Mouse (Mus musculus) limb, embryonic 10.5 days (tissue): Measurements from ENCODE around the gene Creld1. TPM values are rescaled to one million over a fixed set of nuclear protein-coding genes. Genes with fewer than 3 reads are reported as not detected.

Experiments
- DNase-seq: peaks from one replicate; pipeline ENCODE4 v3.0.0-alpha.2; 2017; ENCODE audit warnings: low spot score
- H3K27ac ChIP-seq: fragments of 300-500 bp; sonication (generic); 2 replicates; pipeline ENCODE4 v1.5.1; 2016; ENCODE audit warnings: mild to moderate bottlenecking
- H3K27me3 ChIP-seq: fragments of 300-500 bp; sonication (generic); 2 replicates; pipeline ENCODE4 v1.6.1; 2016; ENCODE audit warnings: low read depth, mild to moderate bottlenecking; ENCODE audit not compliant: poor library complexity, severe bottlenecking
- H3K36me3 ChIP-seq: fragments of 300-500 bp; sonication (generic); 2 replicates; pipeline ENCODE4 v1.6.1; 2016; ENCODE audit warnings: mild to moderate bottlenecking, moderate library complexity
- H3K4me1 ChIP-seq: fragments of 300-500 bp; sonication (generic); 2 replicates; pipeline ENCODE4 v1.6.1; 2016
- H3K4me3 ChIP-seq: fragments of 300-500 bp; sonication (generic); 2 replicates; pipeline ENCODE4 v1.5.1; 2016; ENCODE audit warnings: mild to moderate bottlenecking, moderate library complexity
- H3K9me3 ChIP-seq: fragments of 300-500 bp; sonication (generic); replicated peaks from 2 replicates; pipeline ENCODE4 v1.6.1; 2016; ENCODE audit warnings: mild to moderate bottlenecking
- WGBS: fragments of 180-500 bp; shearing (Covaris S2); methylation state at CpG from one replicate; pipeline ENCODE4 v1.1.7; 2016; 5-methylcytosine and 5-hydroxymethylcytosine counted together
- polyA plus RNA-seq: library from polyadenylated mRNA; unstranded; fragments of >200 nt; fragmentation: Nextera tagmentation; extraction: Ambion mirVana; gene quantifications from 2 replicates; pipeline ENCODE4 v1.2.1, GENCODE M21; 2016

Gene Creld1
- polyA plus RNA-seq, 1 experiment from 2014 or later = 17.4 TPM

GRCm38 (mm10) chr6:113473715-113474114, 9.4 kb upstream of the Creld1 start:
- Histone ChIP-seq H3K36me3 (no peaks in the 10 kb centered on the region), H3K4me1 (peaks cover 33% of the 10 kb centered on the region), H3K27ac (no peak overlapping the region), H3K9me3 (no peaks in the 10 kb centered on the region), H3K4me3 (no peak overlapping the region), H3K27me3 (peaks cover 53% of the 10 kb centered on the region)
- 87% methylated on average over 6 of the region's 6 CpGs for WGBS
- DNase-seq = no peak

DNA sequence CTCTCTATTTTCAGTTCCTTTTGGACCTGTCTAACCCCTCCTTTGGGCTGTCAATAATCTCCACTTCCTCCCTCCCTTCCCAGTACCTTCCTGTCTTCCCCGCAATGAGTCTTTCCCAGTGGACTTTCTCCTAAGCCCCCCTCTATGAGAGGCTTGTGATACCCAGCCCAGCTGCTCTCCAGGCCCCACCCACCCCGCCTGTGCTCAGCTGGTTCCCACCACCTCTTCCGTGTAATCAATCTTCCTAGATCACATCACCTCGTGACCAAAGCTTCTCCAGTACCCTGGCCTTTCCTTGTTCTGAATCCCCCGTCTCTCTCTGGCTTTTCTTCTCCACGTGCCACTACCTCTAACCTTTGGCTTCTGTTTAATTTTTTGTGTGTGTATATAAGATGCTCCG, 5.7 kb upstream of the Creld1 start:
- 40% methylated on average over 7 of the region's 7 CpGs for WGBS
- H3K27me3 ChIP-seq = peaks cover 53% of the 10 kb centered on the region
- no peak overlapping the region for H3K27ac ChIP-seq
- H3K4me1 ChIP-seq = peaks cover 6% of the 10 kb centered on the region
- no peaks in the 10 kb centered on the region for H3K9me3 ChIP-seq
- no peak for DNase-seq
- H3K4me3 ChIP-seq = no peak overlapping the region
- no peaks in the 10 kb centered on the region for H3K36me3 ChIP-seq

GRCm38 (mm10) chr6:113478906-113479305, 4.2 kb upstream of the Creld1 start:
- WGBS = 85% methylated on average over 10 of the region's 10 CpGs
- H3K27ac ChIP-seq = no peak overlapping the region
- H3K9me3 ChIP-seq = no peaks in the 10 kb centered on the region
- DNase-seq = no peak
- no peaks in the 10 kb centered on the region for H3K36me3 ChIP-seq
- peaks cover 57% of the 10 kb centered on the region for H3K27me3 ChIP-seq
- H3K4me3 ChIP-seq = no peak overlapping the region
- peaks cover 14% of the 10 kb centered on the region for H3K4me1 ChIP-seq

DNA sequence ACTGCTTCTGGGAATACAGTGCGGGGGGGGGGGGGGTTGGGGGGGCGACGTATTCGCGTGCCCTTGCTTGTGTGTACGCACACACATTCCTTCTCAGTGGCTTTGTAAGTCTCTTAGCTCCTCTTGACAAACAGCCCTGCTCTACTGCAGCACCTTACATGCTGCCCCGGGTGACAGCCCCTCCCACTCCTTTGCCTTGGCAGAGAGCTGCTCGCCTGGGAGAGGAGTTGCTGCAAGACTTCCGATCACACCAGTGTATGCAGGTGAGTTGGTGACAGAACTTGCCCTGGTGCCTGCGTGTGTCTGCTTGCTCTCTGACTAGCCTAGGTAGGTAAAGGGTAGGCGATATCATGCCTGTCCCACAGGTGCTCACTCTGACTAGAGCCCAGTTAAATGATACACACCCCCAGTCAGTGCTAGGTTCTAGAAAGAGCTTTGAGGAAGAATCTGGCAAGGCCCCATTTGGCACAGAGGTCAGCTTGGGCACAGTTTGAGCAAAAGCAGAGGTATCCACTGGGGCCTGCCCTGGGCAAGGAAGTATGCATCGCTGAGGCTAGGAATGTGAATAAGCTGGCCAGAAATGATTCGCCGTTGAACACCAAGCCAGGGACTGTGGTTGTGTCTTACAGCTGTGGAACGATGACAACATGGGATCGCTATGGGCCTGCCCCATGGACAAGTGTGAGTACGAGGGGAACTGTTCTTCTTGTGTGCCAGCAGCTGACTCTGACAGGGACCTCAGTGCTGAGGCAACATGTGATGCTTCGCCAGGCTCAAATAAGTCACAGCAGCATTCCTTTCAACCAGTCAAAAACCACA, 2.3 kb upstream of the Creld1 start:
- DNase-seq = no peak
- WGBS = 63% methylated on average over 18 of the region's 18 CpGs
- no peaks in the 10 kb centered on the region for H3K36me3 ChIP-seq
- H3K27ac ChIP-seq = no peak overlapping the region
- H3K27me3 ChIP-seq = peaks cover 58% of the 10 kb centered on the region
- H3K4me1 ChIP-seq = peaks cover 21% of the 10 kb centered on the region
- no peak overlapping the region for H3K4me3 ChIP-seq
- H3K9me3 ChIP-seq = no peaks in the 10 kb centered on the region

DNA sequence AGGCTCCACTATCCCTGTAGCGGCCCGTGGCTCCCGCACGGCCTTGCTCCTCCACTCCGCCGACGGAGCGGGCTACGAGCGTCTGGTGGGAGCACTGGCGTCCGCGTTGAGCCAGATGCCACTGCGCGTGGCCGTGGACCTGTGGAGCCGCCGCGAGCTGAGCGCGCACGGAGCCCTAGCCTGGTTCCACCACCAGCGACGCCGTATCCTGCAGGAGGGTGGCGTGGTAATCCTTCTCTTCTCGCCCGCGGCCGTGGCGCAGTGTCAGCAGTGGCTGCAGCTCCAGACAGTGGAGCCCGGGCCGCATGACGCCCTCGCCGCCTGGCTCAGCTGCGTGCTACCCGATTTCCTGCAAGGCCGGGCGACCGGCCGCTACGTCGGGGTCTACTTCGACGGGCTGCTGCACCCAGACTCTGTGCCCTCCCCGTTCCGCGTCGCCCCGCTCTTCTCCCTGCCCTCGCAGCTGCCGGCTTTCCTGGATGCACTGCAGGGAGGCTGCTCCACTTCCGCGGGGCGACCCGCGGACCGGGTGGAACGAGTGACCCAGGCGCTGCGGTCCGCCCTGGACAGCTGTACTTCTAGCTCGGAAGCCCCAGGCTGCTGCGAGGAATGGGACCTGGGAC, 509 bp upstream of the Creld1 start:
- Histone ChIP-seq H3K27ac (peak overlapping the region; percentile 81), H3K4me1 (peaks cover 32% of the 10 kb centered on the region), H3K36me3 (no peaks in the 10 kb centered on the region), H3K27me3 (peaks cover 48% of the 10 kb centered on the region), H3K9me3 (no peaks in the 10 kb centered on the region), H3K4me3 (peak overlapping the region; percentile 59)
- WGBS = 4% methylated on average over 65 of the region's 65 CpGs
- no peak for DNase-seq

GRCm38 (mm10) chr6:113483729-113484128, 632 bp downstream of the Creld1 start:
- DNase-seq = no peak
- WGBS = 11% methylated on average over 10 of the region's 10 CpGs
- H3K4me1 ChIP-seq = peaks cover 41% of the 10 kb centered on the region
- no peaks in the 10 kb centered on the region for H3K9me3 ChIP-seq
- 0 out of 2 replicates have a peak, but pooled peaks cover 3% of the 10 kb centered on the region for H3K36me3 ChIP-seq
- peaks cover 46% of the 10 kb centered on the region for H3K27me3 ChIP-seq
- peak overlapping the region; percentile 59 for H3K4me3 ChIP-seq
- peak overlapping the region; percentile 81 for H3K27ac ChIP-seq

DNA sequence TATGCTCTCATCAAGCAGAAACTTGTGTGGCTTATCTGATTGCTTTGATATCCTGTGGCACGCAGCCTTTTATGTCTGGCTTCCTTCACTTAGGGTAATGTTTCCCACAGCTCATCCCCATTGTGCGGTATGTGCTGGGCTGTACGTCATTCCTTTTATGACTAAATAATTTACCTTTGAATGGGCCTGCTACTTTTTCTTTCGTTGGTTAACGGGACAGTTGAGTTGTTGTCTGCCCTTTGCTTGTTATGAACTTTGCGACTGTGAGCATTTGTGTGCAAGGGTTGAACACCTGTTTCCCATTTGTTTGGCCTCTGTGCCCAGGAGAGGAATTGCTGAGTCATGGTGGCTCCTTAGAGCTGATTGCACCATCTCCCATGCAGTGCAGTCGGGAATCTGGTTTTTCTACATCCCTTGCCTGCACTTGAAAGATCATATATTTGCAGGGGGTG, 4.1 kb downstream of the Creld1 start:
- no peaks in the 10 kb centered on the region for H3K9me3 ChIP-seq
- peaks cover 17% of the 10 kb centered on the region for H3K27me3 ChIP-seq
- WGBS = 38% methylated on average over 7 of the region's 7 CpGs
- DNase-seq = peak; percentile 52
- no peak overlapping the region for H3K4me3 ChIP-seq
- H3K36me3 ChIP-seq = peaks cover 25% of the 10 kb centered on the region
- H3K4me1 ChIP-seq = peaks cover 41% of the 10 kb centered on the region
- no peak overlapping the region for H3K27ac ChIP-seq

DNA sequence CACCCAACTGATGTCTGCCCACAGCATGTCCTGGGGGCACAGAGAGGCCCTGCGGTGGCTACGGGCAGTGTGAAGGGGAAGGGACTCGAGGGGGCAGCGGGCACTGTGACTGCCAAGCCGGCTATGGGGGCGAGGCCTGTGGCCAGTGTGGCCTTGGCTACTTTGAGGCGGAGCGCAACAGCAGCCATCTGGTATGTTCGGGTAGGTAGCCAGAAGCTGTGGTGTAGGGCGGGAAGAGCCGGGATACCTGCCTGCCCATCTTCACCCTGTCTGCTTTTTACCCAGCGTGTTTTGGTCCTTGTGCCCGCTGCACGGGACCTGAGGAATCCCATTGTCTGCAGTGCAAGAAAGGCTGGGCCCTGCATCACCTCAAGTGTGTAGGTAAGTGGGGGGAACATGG, 6.3 kb downstream of the Creld1 start:
- Histone ChIP-seq H3K27me3 (peaks cover 27% of the 10 kb centered on the region), H3K36me3 (peaks cover 26% of the 10 kb centered on the region), H3K27ac (no peak overlapping the region), H3K9me3 (no peaks in the 10 kb centered on the region), H3K4me3 (no peak overlapping the region), H3K4me1 (peaks cover 26% of the 10 kb centered on the region)
- DNase-seq = no peak
- 93% methylated on average over 14 of the region's 14 CpGs for WGBS

- DNase-seq = no peak
- Histone ChIP-seq H3K27ac (0 out of 2 replicates have a peak overlapping the region, but pooled peaks have one; percentile 10), H3K36me3 (peaks cover 26% of the 10 kb centered on the region), H3K27me3 (peaks cover 56% of the 10 kb centered on the region), H3K4me3 (no peak overlapping the region), H3K9me3 (no peaks in the 10 kb centered on the region), H3K4me1 (peaks cover 32% of the 10 kb centered on the region)
- WGBS = 75% methylated on average over 24 of the region's 24 CpGs
Observed at GRCm38 (mm10) chr6:113492101-113492864, 9.2 kb downstream of the Creld1 start.

- peak; percentile 84 for DNase-seq
- H3K9me3 ChIP-seq = no peaks in the 10 kb centered on the region
- peak overlapping the region; percentile 74 for H3K27ac ChIP-seq
- peak overlapping the region; percentile 52 for H3K4me3 ChIP-seq
- peaks cover 20% of the 10 kb centered on the region for H3K4me1 ChIP-seq
- peaks cover 70% of the 10 kb centered on the region for H3K27me3 ChIP-seq
- 1% methylated on average over 54 of the region's 54 CpGs for WGBS
- peaks cover 23% of the 10 kb centered on the region for H3K36me3 ChIP-seq
Observed at GRCm38 (mm10) chr6:113494258-113494788, 11.2 kb downstream of the Creld1 start.

- Histone ChIP-seq H3K27me3 (peaks cover 78% of the 10 kb centered on the region), H3K4me3 (peak overlapping the region; percentile 52), H3K9me3 (no peaks in the 10 kb centered on the region), H3K36me3 (peaks cover 15% of the 10 kb centered on the region), H3K4me1 (peaks cover 20% of the 10 kb centered on the region), H3K27ac (0 out of 2 replicates have a peak overlapping the region, but pooled peaks have one; percentile 20)
- peak; percentile 52 for DNase-seq
- WGBS = 46% methylated on average over 28 of the region's 28 CpGs
Observed at GRCm38 (mm10) chr6:113495071-113495675, 12.1 kb downstream of the Creld1 start.

GRCm38 (mm10) chr6:113499346-113499745, 16.2 kb downstream of the Creld1 start:
- 84% methylated on average over 6 of the region's 6 CpGs for WGBS
- H3K27ac ChIP-seq = no peak overlapping the region
- H3K27me3 ChIP-seq = peaks cover 84% of the 10 kb centered on the region
- H3K4me1 ChIP-seq = peaks cover 23% of the 10 kb centered on the region
- no peak overlapping the region for H3K4me3 ChIP-seq
- no peaks in the 10 kb centered on the region for H3K9me3 ChIP-seq
- DNase-seq = no peak
- no peaks in the 10 kb centered on the region for H3K36me3 ChIP-seq
